Mouse (Mus musculus): Measurements from ENCODE around the gene Slc45a3. TPM values are rescaled to one million over a fixed set of nuclear protein-coding genes. Genes with fewer than 3 reads are reported as not detected.

Gene Slc45a3
- total RNA-seq (2021) = 1 to 10 TPM; 1.9 to 2.1 TPM
- long read RNA-seq, experiment 1, partial matches to known transcripts = 1 of 2 reads
- long read RNA-seq, experiment 1, other reads (novel, unspliced or antisense) = 0 of 2 reads
- long read RNA-seq, experiment 2 = 0 reads

- intact Hi-C loops (cut with DNase I) = no loop called here
Observed at GRCm38 (mm10) chr1:131962606-131963084, at the start of gene Slc45a3. Slc45a3 (plus strand) TSS chr1:131962967.

GRCm38 (mm10) chr1:131917634-131918033 lies 45.1 kb upstream of the Slc45a3 start:
- intact Hi-C loops (cut with DNase I) = no loop called here
- DNase-seq = no peak

More at GRCm38 (mm10) chr1:131962606-131963084, at the start of gene Slc45a3:
- DNase-seq = no peak

GRCm38 (mm10) chr1:131919052-131919451 lies 43.7 kb upstream of the Slc45a3 start:
- intact Hi-C loops (cut with DNase I) = no loop called here

GRCm38 (mm10) chr1:131922100-131922499 lies 40.7 kb upstream of the Slc45a3 start:
- DNase-seq = no peak
- intact Hi-C loops (cut with DNase I) = no loop called here

More at GRCm38 (mm10) chr1:131919052-131919451, 43.7 kb upstream of the Slc45a3 start:
- no peak for DNase-seq

- intact Hi-C loops (cut with DNase I) = no loop called here
- no peak for DNase-seq
Observed at GRCm38 (mm10) chr1:131933471-131933870, 29.3 kb upstream of the Slc45a3 start.

GRCm38 (mm10) chr1:131937659-131938305 lies 25.0 kb upstream of the Slc45a3 start:
- intact Hi-C loops (cut with DNase I) = loop anchor here (5.0 kb wide), 1 partner anchor 45 kb away; no protein-coding TSS in a partner anchor
- peak; percentile 22 to 45 for DNase-seq

GRCm38 (mm10) chr1:131938811-131939210 lies 24.0 kb upstream of the Slc45a3 start:
- intact Hi-C loops (cut with DNase I) = loop anchor here (5.0 kb wide), 1 partner anchor 43 kb away; no protein-coding TSS in a partner anchor
- DNase-seq = no peak

- DNase-seq = no peak
- intact Hi-C loops (cut with DNase I) = no loop called here
Observed at GRCm38 (mm10) chr1:131940711-131941244, 22.0 kb upstream of the Slc45a3 start.

- intact Hi-C loops (cut with DNase I) = no loop called here
- DNase-seq = no peak
Observed at GRCm38 (mm10) chr1:131941501-131941900, 21.3 kb upstream of the Slc45a3 start.

GRCm38 (mm10) chr1:131942621-131943590 lies 19.9 kb upstream of the Slc45a3 start:
- intact Hi-C loops (cut with DNase I) = no loop called here
- no peak for DNase-seq

GRCm38 (mm10) chr1:131945674-131946440 lies 16.9 kb upstream of the Slc45a3 start:
- intact Hi-C loops (cut with DNase I) = no loop called here
- no peak for DNase-seq

GRCm38 (mm10) chr1:131946462-131947215 lies 16.1 kb upstream of the Slc45a3 start:
- intact Hi-C loops (cut with DNase I) = no loop called here
- DNase-seq = no peak

GRCm38 (mm10) chr1:131947997-131948525 lies 14.7 kb upstream of the Slc45a3 start:
- no peak for DNase-seq
- intact Hi-C loops (cut with DNase I) = no loop called here

GRCm38 (mm10) chr1:131954242-131954865 lies 8.4 kb upstream of the Slc45a3 start:
- intact Hi-C loops (cut with DNase I) = no loop called here
- DNase-seq = no peak

GRCm38 (mm10) chr1:131955131-131955757 lies 7.5 kb upstream of the Slc45a3 start:
- intact Hi-C loops (cut with DNase I) = no loop called here
- no peak for DNase-seq

- intact Hi-C loops (cut with DNase I) = no loop called here
- no peak for DNase-seq
Observed at GRCm38 (mm10) chr1:131957416-131957815, 5.4 kb upstream of the Slc45a3 start.

GRCm38 (mm10) chr1:131961004-131961403 lies 1.8 kb upstream of the Slc45a3 start:
- DNase-seq = no peak
- intact Hi-C loops (cut with DNase I) = no loop called here

Measured in gastrocnemius, postnatal 36 days (tissue).